Mouse (Mus musculus) kidney, embryonic 15.5 days (tissue): ENCODE data around the gene Slc35b4. TPM values are rescaled to one million over a fixed set of nuclear protein-coding genes. Genes with fewer than 3 reads are reported as not detected.
A peak's percentile ranks its signal among the peaks of the same experiment; 100 is the strongest.

ENCODE experiments used
- ATAC-seq: fragments of 200-750 bp; cut with Nextera tagmentation; replicated peaks from 2 replicates; pipeline ENCODE4 v1.8.0; 2017; ENCODE audit warnings: moderate TSS enrichment; ENCODE audit not compliant: low FRiP score
- H3K27ac ChIP-seq: fragments of 300-500 bp; sonication (generic); 2 replicates; pipeline ENCODE4 v1.5.1; 2015; ENCODE audit warnings: mild to moderate bottlenecking, inconsistent platforms
- H3K27me3 ChIP-seq: fragments of 300-500 bp; sonication (generic); 2 replicates; pipeline ENCODE4 v1.6.1; 2015; ENCODE audit warnings: inconsistent platforms
- H3K36me3 ChIP-seq: fragments of 300-500 bp; sonication (generic); 2 replicates; pipeline ENCODE4 v1.6.1; 2015; ENCODE audit warnings: inconsistent platforms
- H3K4me1 ChIP-seq: fragments of 300-500 bp; sonication (generic); 2 replicates; pipeline ENCODE4 v1.6.1; 2015; ENCODE audit warnings: inconsistent platforms
- H3K4me2 ChIP-seq: fragments of 300-500 bp; sonication (generic); 2 replicates; pipeline ENCODE4 v1.6.1; 2015; ENCODE audit warnings: moderate library complexity, mild to moderate bottlenecking, inconsistent platforms
- H3K4me3 ChIP-seq: fragments of 300-500 bp; sonication (generic); replicated peaks from 2 replicates; pipeline ENCODE4 v1.5.1; 2015; ENCODE audit warnings: mild to moderate bottlenecking, inconsistent platforms
- H3K9ac ChIP-seq: fragments of 300-500 bp; sonication (generic); 2 replicates; pipeline ENCODE4 v1.6.1; 2015; ENCODE audit warnings: mild to moderate bottlenecking, inconsistent platforms
- H3K9me3 ChIP-seq: fragments of 300-500 bp; sonication (generic); replicated peaks from 2 replicates; pipeline ENCODE4 v1.6.1; 2016; ENCODE audit warnings: inconsistent platforms
- WGBS: fragments of 180-500 bp; shearing (Covaris S2); methylation state at CpG from one replicate; pipeline ENCODE4 v1.1.7; 2015; ENCODE audit warnings: mixed read lengths; 5-methylcytosine and 5-hydroxymethylcytosine counted together
- polyA plus RNA-seq: library from polyadenylated mRNA; unstranded; fragments of >200 nt; fragmentation: Nextera tagmentation; extraction: Ambion mirVana; gene quantifications from 2 replicates; pipeline ENCODE4 v1.2.1, GENCODE M21; 2015

The Slc35b4 gene
- polyA plus RNA-seq, 1 experiment from 2014 or later: 64.4 TPM

DNA sequence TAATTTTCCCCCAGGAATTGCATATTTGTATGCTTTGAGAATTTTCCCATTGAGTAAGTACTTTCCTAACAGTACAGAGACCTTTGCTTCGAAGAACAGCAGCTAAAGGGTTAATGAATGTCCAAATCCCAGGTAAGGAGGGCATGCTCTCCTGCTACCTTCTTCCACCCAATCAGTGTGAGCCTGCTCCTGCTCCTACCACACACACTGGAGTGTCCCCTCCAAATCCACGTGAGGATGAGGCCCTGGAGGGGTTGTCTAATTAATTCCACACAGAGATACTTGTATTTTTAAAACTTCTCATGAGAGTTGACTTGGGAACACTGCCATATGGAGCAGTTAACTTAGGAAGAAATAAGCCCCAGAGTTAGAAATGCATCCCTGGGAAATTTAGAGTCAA is 14.3 kb downstream of the Slc35b4 start:
- ATAC-seq: no peak
- no peak overlapping the region for H3K27ac ChIP-seq
- no peaks in the 10 kb centered on the region for H3K9me3 ChIP-seq
- peaks cover 97% of the 10 kb centered on the region for H3K36me3 ChIP-seq
- H3K27me3 ChIP-seq: no peaks in the 10 kb centered on the region
- peaks cover 5% of the 10 kb centered on the region; the same call in 1 of the 2 replicates for H3K4me1 ChIP-seq
- WGBS: 63% methylated on average over 2 of the region's 2 CpGs
- H3K9ac ChIP-seq: no peak overlapping the region
- H3K4me2 ChIP-seq: no peak overlapping the region
- no peak overlapping the region for H3K4me3 ChIP-seq

DNA sequence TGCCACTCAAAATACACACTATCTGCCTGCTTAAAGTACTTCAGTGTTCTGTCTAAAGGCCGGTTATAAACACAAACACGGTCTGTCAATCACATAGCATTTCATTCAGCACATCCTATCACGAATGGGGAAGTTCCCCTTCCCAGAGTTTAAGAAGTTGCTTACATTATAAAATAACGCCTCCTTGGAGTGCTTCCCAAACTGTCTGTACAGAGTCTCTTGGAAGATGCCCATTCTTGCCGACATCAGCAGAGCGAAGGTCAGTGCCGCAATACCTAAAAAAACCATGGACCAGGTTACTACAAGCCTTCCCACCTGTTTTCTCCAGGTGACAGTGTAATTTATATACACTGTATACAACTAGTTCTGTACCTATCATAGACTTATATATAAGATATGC is 15.4 kb downstream of the Slc35b4 start:
- ATAC-seq: no peak
- no peak overlapping the region for H3K27ac ChIP-seq
- H3K27me3 ChIP-seq: no peaks in the 10 kb centered on the region
- peaks cover 94% of the 10 kb centered on the region for H3K36me3 ChIP-seq
- no peak overlapping the region for H3K4me3 ChIP-seq
- peaks cover 16% of the 10 kb centered on the region for H3K4me1 ChIP-seq
- WGBS: 91% methylated on average over 7 of the region's 7 CpGs
- H3K9me3 ChIP-seq: no peaks in the 10 kb centered on the region
- H3K4me2 ChIP-seq: no peak overlapping the region
- no peak overlapping the region for H3K9ac ChIP-seq

GRCm38 (mm10) chr6:34160816-34161310 is 16.0 kb downstream of the Slc35b4 start:
- 93% methylated on average over 7 of the region's 7 CpGs for WGBS
- no peak overlapping the region for H3K4me3 ChIP-seq
- peaks cover 88% of the 10 kb centered on the region for H3K36me3 ChIP-seq
- H3K4me2 ChIP-seq: no peak overlapping the region
- no peaks in the 10 kb centered on the region for H3K27me3 ChIP-seq
- peaks cover 23% of the 10 kb centered on the region for H3K4me1 ChIP-seq
- H3K9me3 ChIP-seq: no peaks in the 10 kb centered on the region
- no peak overlapping the region for H3K9ac ChIP-seq
- no peak overlapping the region for H3K27ac ChIP-seq
- no peak for ATAC-seq

DNA sequence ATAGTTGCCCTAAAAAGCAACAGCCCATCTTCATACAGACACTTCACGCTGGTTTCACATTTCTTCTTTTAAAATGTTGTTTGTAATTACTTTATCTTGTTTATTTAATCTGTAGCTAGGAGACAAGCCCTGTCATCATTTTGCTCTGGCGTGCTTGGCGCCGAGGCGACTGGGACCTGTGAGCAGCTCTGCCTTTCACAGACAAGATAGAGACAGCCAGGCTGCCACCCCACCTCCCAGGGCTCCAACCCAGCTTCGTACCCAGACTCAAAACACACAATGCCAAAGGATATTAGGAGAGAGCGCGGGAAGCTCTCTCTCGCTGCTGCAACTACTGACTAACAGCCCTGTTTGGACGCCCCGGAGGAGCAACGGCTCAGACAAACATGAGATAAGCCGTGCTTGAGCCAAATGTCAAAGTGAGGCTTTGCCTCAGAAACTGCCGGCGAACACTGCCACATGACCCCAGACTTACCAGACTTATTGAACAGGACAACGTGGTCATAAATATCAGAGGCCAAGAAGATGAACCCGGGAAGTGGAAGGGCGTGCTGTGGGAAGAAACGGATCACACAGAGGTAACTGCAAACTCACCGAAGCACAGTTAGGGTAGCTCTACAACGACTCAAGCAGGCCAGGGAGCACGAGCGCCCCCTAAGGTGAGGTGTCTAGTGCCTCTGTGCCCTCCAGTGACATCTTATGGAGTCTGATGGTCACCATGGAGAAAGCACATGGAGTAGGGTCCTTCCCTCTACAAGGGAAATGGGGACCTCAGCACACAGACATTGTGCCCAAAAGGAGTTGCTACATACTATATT is 16.7 kb downstream of the Slc35b4 start:
- Histone ChIP-seq H3K36me3 (peaks cover 81% of the 10 kb centered on the region), H3K27ac (no peak overlapping the region), H3K4me2 (no peak overlapping the region)

GRCm38 (mm10) chr6:34156841-34157748 is 19.8 kb downstream of the Slc35b4 start:
- no peaks in the 10 kb centered on the region for H3K27me3 ChIP-seq
- peaks cover 56% of the 10 kb centered on the region for H3K4me1 ChIP-seq
- H3K9me3 ChIP-seq: no peaks in the 10 kb centered on the region
- no peak overlapping the region for H3K9ac ChIP-seq
- no peak overlapping the region for H3K4me3 ChIP-seq
- H3K36me3 ChIP-seq: peaks cover 52% of the 10 kb centered on the region
- peak overlapping the region; percentile 66 for H3K27ac ChIP-seq
- WGBS: 77% methylated on average over 14 of the region's 14 CpGs
- no peak overlapping the region for H3K4me2 ChIP-seq
- ATAC-seq: no peak; the same call in 1 of the 2 replicates

More for the DNA sequence above, 16.7 kb downstream of the Slc35b4 start:
- Histone ChIP-seq H3K27me3 (no peaks in the 10 kb centered on the region), H3K9me3 (no peaks in the 10 kb centered on the region), H3K9ac (no peak overlapping the region), H3K4me3 (no peak overlapping the region), H3K4me1 (peaks cover 29% of the 10 kb centered on the region)
- ATAC-seq: no peak
- 60% methylated on average over 23 of the region's 23 CpGs for WGBS

GRCm38 (mm10) chr6:34156057-34156456 is 20.9 kb downstream of the Slc35b4 start:
- H3K4me3 ChIP-seq: no peak overlapping the region
- peaks cover 56% of the 10 kb centered on the region for H3K4me1 ChIP-seq
- peak; percentile 40; the same call in 1 of the 2 replicates for ATAC-seq
- 43% methylated on average over 5 of the region's 5 CpGs for WGBS
- no peaks in the 10 kb centered on the region for H3K9me3 ChIP-seq
- H3K27ac ChIP-seq: peak overlapping the region; percentile 66
- H3K36me3 ChIP-seq: peaks cover 42% of the 10 kb centered on the region
- no peaks in the 10 kb centered on the region for H3K27me3 ChIP-seq
- no peak overlapping the region for H3K4me2 ChIP-seq
- no peak overlapping the region for H3K9ac ChIP-seq

GRCm38 (mm10) chr6:34155137-34155804 is 21.6 kb downstream of the Slc35b4 start:
- ATAC-seq: no peak
- H3K9ac ChIP-seq: no peak overlapping the region
- no peak overlapping the region for H3K4me3 ChIP-seq
- peaks cover 34% of the 10 kb centered on the region for H3K36me3 ChIP-seq
- H3K4me2 ChIP-seq: no peak overlapping the region
- peaks cover 56% of the 10 kb centered on the region for H3K4me1 ChIP-seq
- peak overlapping the region; percentile 66 for H3K27ac ChIP-seq
- WGBS: 76% methylated on average over 15 of the region's 15 CpGs
- H3K9me3 ChIP-seq: no peaks in the 10 kb centered on the region
- H3K27me3 ChIP-seq: no peaks in the 10 kb centered on the region

DNA sequence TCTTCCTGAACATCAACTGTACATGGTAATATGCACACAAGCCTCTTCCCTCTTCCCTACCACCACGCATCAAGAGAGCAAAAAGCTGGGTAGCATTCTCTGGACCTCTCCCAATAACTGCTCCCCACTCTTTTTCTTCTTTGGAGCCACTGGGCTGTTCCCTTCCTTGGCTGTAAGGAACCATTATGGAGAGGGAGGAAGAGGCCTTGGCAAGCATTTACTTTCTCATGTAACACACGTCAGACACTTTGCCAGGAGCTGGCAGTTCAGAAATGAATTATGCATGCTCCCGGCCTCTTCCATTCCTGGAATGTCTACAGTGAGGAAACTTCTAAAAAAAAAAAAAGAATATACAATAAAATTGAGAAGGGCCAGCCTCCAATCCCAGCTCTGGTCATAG is 22.7 kb downstream of the Slc35b4 start:
- H3K4me1 ChIP-seq: peaks cover 51% of the 10 kb centered on the region
- no peaks in the 10 kb centered on the region for H3K9me3 ChIP-seq
- no peak overlapping the region for H3K4me2 ChIP-seq
- no peaks in the 10 kb centered on the region for H3K27me3 ChIP-seq
- peak; percentile 35; the same call in 1 of the 2 replicates for ATAC-seq
- peak overlapping the region; percentile 66 for H3K27ac ChIP-seq
- WGBS: 20% methylated on average over 3 of the region's 3 CpGs
- peaks cover 24% of the 10 kb centered on the region for H3K36me3 ChIP-seq
- no peak overlapping the region for H3K4me3 ChIP-seq
- H3K9ac ChIP-seq: no peak overlapping the region

GRCm38 (mm10) chr6:34153069-34154052 is 23.6 kb downstream of the Slc35b4 start:
- H3K27me3 ChIP-seq: no peaks in the 10 kb centered on the region
- no peak overlapping the region for H3K9ac ChIP-seq
- H3K27ac ChIP-seq: peak overlapping the region; percentile 66
- ATAC-seq: peak; percentile 47
- peaks cover 15% of the 10 kb centered on the region for H3K36me3 ChIP-seq
- H3K4me2 ChIP-seq: no peak overlapping the region
- 38% methylated on average over 18 of the region's 18 CpGs for WGBS
- H3K4me1 ChIP-seq: peaks cover 51% of the 10 kb centered on the region
- no peak overlapping the region for H3K4me3 ChIP-seq
- no peaks in the 10 kb centered on the region for H3K9me3 ChIP-seq

DNA sequence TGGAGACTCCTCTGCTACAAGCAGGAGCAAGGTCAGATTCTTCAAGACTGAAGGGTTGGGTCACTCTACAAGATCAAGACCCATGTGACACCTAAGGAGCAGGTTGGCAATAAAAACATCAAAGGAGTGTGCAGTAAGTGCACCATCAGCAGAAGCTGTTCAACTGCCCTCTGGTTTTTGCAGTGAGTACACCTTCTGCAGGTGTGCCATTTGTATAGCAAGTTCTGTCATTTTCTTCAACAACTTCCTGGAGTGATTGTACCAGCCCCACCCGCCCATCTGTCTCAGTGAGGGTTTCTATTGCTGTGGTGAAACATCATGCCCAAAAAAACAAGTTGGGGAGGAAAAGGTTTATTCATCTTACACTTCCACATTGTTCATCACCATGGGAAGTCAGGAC is 27.1 kb downstream of the Slc35b4 start:
- no peak overlapping the region for H3K4me2 ChIP-seq
- 0 out of 2 replicates have a peak overlapping the region, but pooled peaks have one; percentile 18 for H3K27ac ChIP-seq
- no peak overlapping the region for H3K9ac ChIP-seq
- H3K4me1 ChIP-seq: peaks cover 28% of the 10 kb centered on the region
- no peaks in the 10 kb centered on the region for H3K36me3 ChIP-seq
- no peak overlapping the region for H3K4me3 ChIP-seq
- no peak for ATAC-seq
- H3K9me3 ChIP-seq: 0 out of 2 replicates have a peak, but pooled peaks cover 3% of the 10 kb centered on the region
- WGBS: 97% methylated on average over 1 of the region's 1 CpGs
- H3K27me3 ChIP-seq: no peaks in the 10 kb centered on the region
